Mouse (Mus musculus) midbrain, postnatal 0 days (tissue): ENCODE data around the gene Naa40. TPM values are rescaled to one million over a fixed set of nuclear protein-coding genes. Genes with fewer than 3 reads are reported as not detected.

Experiments used
- ATAC-seq: fragments of 200-750 bp; cut with Nextera tagmentation; 2 replicates; pipeline ENCODE4 v1.8.0; 2017; ENCODE audit warnings: moderate number of reproducible peaks, mild to moderate bottlenecking, moderate TSS enrichment, moderate library complexity; ENCODE audit not compliant: low FRiP score
- DNase-seq: peaks from one replicate; pipeline ENCODE4 v3.0.0-alpha.2; 2015; ENCODE audit warnings: low spot score
- H3K27ac ChIP-seq: fragments of 300-500 bp; sonication (generic); 2 replicates; pipeline ENCODE4 v1.5.1; 2014; ENCODE audit warnings: low read depth, mild to moderate bottlenecking, low read length, mixed read lengths
- H3K27me3 ChIP-seq: fragments of 300-500 bp; sonication (generic); 2 replicates; pipeline ENCODE4 v1.6.1; 2014; ENCODE audit warnings: low read length, control low read depth, mixed read lengths; ENCODE audit not compliant: insufficient read depth
- H3K36me3 ChIP-seq: fragments of 300-500 bp; sonication (generic); 2 replicates; pipeline ENCODE4 v1.6.1; 2014; ENCODE audit warnings: low read length, control low read depth, mixed read lengths; ENCODE audit not compliant: insufficient read depth
- H3K4me1 ChIP-seq: fragments of 300-500 bp; sonication (generic); 2 replicates; pipeline ENCODE4 v1.6.1; 2014; ENCODE audit warnings: mild to moderate bottlenecking, control low read depth, antibody characterized with exemption, low read length, mixed read lengths; ENCODE audit not compliant: insufficient read depth
- H3K4me2 ChIP-seq: fragments of 300-500 bp; sonication (generic); 2 replicates; pipeline ENCODE4 v1.6.1; 2014; ENCODE audit warnings: low read depth, mild to moderate bottlenecking, low read length, mixed read lengths; ENCODE audit not compliant: poor library complexity, severe bottlenecking
- H3K4me3 ChIP-seq: fragments of 300-500 bp; sonication (generic); 2 replicates; pipeline ENCODE4 v1.5.1; 2014; ENCODE audit warnings: low read depth, mild to moderate bottlenecking, low read length, moderate library complexity
- H3K9ac ChIP-seq: fragments of 300-500 bp; sonication (generic); replicated peaks from 2 replicates; pipeline ENCODE4 v1.6.1; 2014; ENCODE audit warnings: mild to moderate bottlenecking, low read length, moderate library complexity, mixed read lengths; ENCODE audit not compliant: poor library complexity, severe bottlenecking
- H3K9me3 ChIP-seq: fragments of 300-500 bp; sonication (generic); 2 replicates; pipeline ENCODE4 v1.6.1; 2016; ENCODE audit warnings: low read length, control low read depth
- CTCF ChIP-seq: IDR thresholded peaks from 2 replicates; pipeline ENCODE4 v1.5.1; 2016; ENCODE audit warnings: antibody characterized with exemption, mild to moderate bottlenecking
- WGBS: fragments of 180-500 bp; shearing (Covaris S2); extraction: QIAGEN DNeasy Blood & Tissue Kit; methylation state at CpG from one replicate; pipeline ENCODE4 v1.1.7; 2014; 5-methylcytosine and 5-hydroxymethylcytosine counted together
- polyA plus RNA-seq: library from polyadenylated mRNA; unstranded; fragments of >200 nt; fragmentation: Nextera tagmentation; extraction: Ambion mirVana; gene quantifications from 2 replicates; pipeline ENCODE4 v1.2.1, GENCODE M21; 2015
- total RNA-seq: library from RNA; depleted of rRNA; stranded (reverse); fragments of >200 nt; gene quantifications from 2 replicates; pipeline ENCODE4 v1.2.3, GENCODE M21; 2014

Naa40 gene
- total and polyA plus RNA-seq, 2 experiments from 2014 or later, result 46.1 to 62.5 TPM

DNA sequence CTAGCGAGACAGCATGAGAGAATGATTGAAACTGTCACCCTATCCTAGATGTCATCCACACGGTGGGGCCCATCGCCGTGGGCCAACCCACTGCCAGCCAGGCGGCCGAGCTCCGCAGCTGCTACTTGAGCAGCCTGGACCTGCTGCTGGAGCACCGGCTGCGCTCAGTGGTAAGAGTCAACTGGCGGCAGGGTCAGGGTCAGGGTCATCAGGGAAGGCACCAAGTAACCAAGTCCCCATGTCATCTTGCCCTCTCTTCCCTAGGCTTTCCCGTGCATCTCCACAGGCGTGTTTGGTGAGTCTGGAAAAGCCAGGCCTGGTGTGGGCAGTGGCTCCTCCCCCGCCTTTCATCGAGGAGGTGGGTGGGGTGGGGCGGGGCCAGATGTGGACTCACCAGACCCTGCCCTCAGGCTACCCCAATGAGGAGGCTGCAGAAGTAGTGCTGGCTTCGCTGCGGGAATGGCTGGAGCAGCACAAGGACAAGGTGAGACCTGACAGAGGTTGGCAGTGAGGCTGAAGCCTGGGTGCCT is 44.2 kb downstream of the Naa40 start:
- Histone ChIP-seq H3K4me3 (no peak overlapping the region), H3K36me3 (peaks cover 40% of the 10 kb centered on the region), H3K4me2 (no peak overlapping the region), H3K9me3 (no peaks in the 10 kb centered on the region), H3K4me1 (no peaks in the 10 kb centered on the region), H3K9ac (no peak overlapping the region), H3K27ac (no peak overlapping the region), H3K27me3 (no peaks in the 10 kb centered on the region)
- no peak for DNase-seq
- TF ChIP-seq CTCF, result no peak
- 17% methylated on average over 17 of the region's 17 CpGs for WGBS
- ATAC-seq, result 0 out of 2 replicates have a peak, but pooled peaks have one; percentile 20

- peak; percentile 36 for DNase-seq
- TF ChIP-seq CTCF, result peak; percentile 83
- Histone ChIP-seq H3K36me3 (peaks cover 33% of the 10 kb centered on the region), H3K9me3 (no peaks in the 10 kb centered on the region), H3K4me2 (no peak overlapping the region), H3K27me3 (no peaks in the 10 kb centered on the region), H3K9ac (no peak overlapping the region), H3K4me1 (no peaks in the 10 kb centered on the region), H3K27ac (no peak overlapping the region), H3K4me3 (no peak overlapping the region)
- 14% methylated on average over 33 of the region's 33 CpGs for WGBS
- 0 out of 2 replicates have a peak, but pooled peaks have one; percentile 8 for ATAC-seq
These were observed 44.9 kb downstream of the Naa40 start for GRCm38 (mm10) chr19:7195900-7196728.

- 36% methylated on average over 2 of the region's 2 CpGs for WGBS
- Histone ChIP-seq H3K27ac (no peak overlapping the region), H3K36me3 (no peaks in the 10 kb centered on the region), H3K4me3 (no peak overlapping the region), H3K9ac (no peak overlapping the region), H3K27me3 (no peaks in the 10 kb centered on the region), H3K4me1 (no peaks in the 10 kb centered on the region), H3K4me2 (no peak overlapping the region), H3K9me3 (no peaks in the 10 kb centered on the region)
- no peak for ATAC-seq
- DNase-seq, result peak; percentile 36
- TF ChIP-seq CTCF, result no peak
These were observed 48.4 kb downstream of the Naa40 start for GRCm38 (mm10) chr19:7192561-7192967.

GRCm38 (mm10) chr19:7191639-7192038 is 49.3 kb downstream of the Naa40 start:
- Histone ChIP-seq H3K9ac (no peak overlapping the region), H3K4me3 (no peak overlapping the region), H3K9me3 (no peaks in the 10 kb centered on the region), H3K36me3 (no peaks in the 10 kb centered on the region), H3K4me2 (no peak overlapping the region), H3K27ac (no peak overlapping the region), H3K27me3 (no peaks in the 10 kb centered on the region), H3K4me1 (no peaks in the 10 kb centered on the region)
- WGBS, result 54% methylated on average over 6 of the region's 6 CpGs
- ATAC-seq (no peak), DNase-seq (no peak)
- TF ChIP-seq CTCF, result no peak

GRCm38 (mm10) chr19:7190986-7191385 is 50.0 kb downstream of the Naa40 start:
- H3K27ac ChIP-seq, result no peak overlapping the region
- H3K4me3 ChIP-seq, result no peak overlapping the region
- no peaks in the 10 kb centered on the region for H3K36me3 ChIP-seq
- no peak for ATAC-seq
- 53% methylated on average over 5 of the region's 5 CpGs for WGBS
- no peak overlapping the region for H3K9ac ChIP-seq
- H3K9me3 ChIP-seq, result no peaks in the 10 kb centered on the region
- no peak overlapping the region for H3K4me2 ChIP-seq
- no peaks in the 10 kb centered on the region for H3K4me1 ChIP-seq
- no peak for DNase-seq
- no peaks in the 10 kb centered on the region for H3K27me3 ChIP-seq
- TF ChIP-seq CTCF, result no peak

DNA sequence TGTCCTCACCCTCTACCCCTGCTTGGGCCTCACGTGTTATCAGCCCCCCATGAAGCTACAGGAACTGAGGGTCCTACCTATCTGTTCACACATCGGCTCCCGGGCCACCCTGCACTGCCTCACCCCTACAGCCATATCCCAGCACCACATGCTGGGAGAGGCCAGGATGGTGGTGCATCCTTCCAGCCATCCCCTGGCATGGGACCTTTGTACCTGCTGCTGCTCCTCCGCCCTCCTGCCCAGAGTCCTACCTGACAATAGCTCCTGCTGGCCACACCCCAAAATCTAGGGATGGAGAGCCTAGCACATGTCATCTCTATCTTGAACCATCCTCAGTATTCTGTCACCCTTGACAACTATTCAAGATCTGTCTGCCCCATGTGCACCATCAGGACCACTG is 52.0 kb downstream of the Naa40 start:
- Histone ChIP-seq H3K27me3 (0 out of 2 replicates have a peak, but pooled peaks cover 3% of the 10 kb centered on the region), H3K4me2 (no peak overlapping the region), H3K4me3 (no peak overlapping the region), H3K27ac (no peak overlapping the region), H3K4me1 (no peaks in the 10 kb centered on the region), H3K9ac (no peak overlapping the region), H3K36me3 (no peaks in the 10 kb centered on the region), H3K9me3 (no peaks in the 10 kb centered on the region)
- no peak for TF ChIP-seq CTCF
- no peak for ATAC-seq
- DNase-seq, result no peak
- WGBS, result 89% methylated on average over 4 of the region's 4 CpGs
